Mouse (Mus musculus) hindlimb bud, embryonic 11.5 days (tissue): ENCODE measurements around the gene Mpdu1.

Source experiments
- DNase-seq: peaks from one replicate; pipeline ENCODE4 v3.0.0-alpha.2; 2012; ENCODE audit warnings: low read depth, low spot score; ENCODE audit errors: extremely low spot score

Mpdu1 gene

DNA sequence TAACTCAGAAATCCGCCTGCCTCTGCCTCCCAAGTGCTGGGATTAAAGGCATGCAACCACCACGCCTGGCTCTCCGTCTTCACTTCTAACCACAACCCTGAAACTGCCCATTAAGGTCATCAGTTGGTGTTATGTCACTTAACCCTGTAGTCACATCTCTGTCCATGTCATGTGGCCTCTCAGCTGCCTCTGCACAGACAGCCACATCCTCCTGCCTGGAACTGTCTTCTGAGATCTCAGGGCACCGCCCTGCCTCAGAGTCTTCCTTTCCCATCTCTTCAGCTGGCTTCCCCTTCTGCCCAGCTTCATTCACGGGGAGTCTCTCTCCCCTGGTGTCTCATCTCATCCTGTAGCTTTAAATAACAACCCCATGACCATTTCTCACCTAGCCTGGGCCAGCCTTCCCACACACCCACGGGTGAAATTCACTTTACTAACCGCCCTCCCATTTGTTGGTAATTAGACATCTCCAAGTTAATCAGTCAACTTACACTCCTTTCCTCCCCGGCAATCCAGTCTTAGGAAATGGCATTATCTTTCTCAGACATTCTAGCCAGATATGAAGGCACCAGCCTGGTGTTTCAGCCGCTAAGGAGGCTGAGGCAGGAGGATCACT, 29.9 kb upstream of the Mpdu1 start:
- DNase-seq: no peak

DNA sequence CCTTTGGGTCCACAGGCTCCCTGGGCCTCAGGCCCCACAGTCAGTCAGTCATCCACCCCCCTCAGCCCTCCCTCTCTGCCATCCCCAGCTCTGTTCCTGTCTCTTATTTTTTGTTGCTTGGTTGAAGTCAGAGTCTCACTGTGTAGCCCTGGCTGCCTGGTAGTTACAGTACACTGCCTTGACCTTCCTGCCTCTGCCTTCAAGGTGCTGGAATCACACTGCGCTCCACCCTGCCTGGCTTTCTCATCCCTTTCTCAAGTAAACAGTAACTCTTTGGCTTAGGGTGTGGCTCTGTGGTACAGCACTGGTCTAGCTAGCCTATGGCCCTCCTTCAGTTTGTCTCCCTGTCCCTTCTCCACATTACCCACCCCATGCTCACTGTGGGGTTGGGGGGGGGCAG, 27.4 kb upstream of the Mpdu1 start:
- DNase-seq: no peak

GRCm38 (mm10) chr11:69687061-69687460, 24.6 kb upstream of the Mpdu1 start:
- DNase-seq: no peak

DNA sequence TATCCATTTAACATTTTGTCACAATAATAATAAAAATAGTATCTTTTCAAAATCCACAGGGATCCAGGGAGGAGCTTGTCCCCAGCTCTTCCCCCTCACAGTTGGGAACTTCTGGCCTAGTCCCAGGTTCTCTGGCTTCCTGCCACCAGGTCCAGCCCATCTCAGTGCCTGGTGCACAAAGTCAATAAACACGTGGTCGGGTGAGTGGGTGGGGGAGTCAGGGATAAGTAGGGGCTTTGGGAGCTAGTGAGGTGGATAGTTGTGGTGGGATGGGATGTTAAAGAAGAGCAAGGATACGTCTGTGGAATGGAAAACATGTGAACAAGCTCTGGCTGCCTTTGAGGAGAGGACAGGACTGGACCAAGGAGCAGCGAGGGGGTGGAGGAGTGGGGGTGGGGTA, 23.9 kb upstream of the Mpdu1 start:
- DNase-seq: no peak

- DNase-seq: no peak
These were observed 23.2 kb upstream of the Mpdu1 start, which contains the start of gene Tnfsf13 for GRCm38 (mm10) chr11:69685526-69686148. TSS of gene Tnfsf13 (minus strand) at chr11:69685784.

- DNase-seq: no peak
These were observed 22.5 kb upstream of the Mpdu1 start for GRCm38 (mm10) chr11:69684936-69685335.

DNA sequence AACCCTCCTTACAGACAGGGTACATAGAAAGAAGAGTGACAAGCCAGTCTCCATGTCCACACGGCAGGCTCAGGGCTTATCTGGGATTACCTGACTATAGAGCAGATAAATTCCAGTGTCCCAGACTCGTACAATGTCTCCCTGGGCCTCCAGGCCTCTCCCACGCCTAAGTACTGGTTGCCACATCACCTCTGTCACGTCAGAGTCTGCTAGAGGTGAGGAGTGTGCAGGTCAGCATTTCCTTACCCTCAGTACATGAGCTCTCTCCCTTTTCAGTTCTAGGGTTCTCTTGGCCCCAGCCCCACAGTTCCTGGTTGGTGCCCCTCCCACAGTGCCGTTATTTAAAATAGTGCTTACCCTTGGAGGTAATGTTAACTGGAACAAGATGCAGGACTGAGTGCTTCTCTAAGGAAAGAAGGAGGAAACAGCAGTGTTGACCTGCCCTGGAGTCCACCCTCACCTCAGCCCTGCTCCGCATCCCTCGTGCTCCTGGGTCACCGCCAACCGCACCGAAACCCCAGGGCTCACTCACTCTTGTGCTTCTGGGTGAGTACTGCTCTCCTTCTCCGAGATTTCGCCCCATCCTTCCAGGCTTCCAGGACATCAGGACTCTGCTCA, 21.8 kb upstream of the Mpdu1 start:
- no peak for DNase-seq

GRCm38 (mm10) chr11:69683576-69683975, 21.1 kb upstream of the Mpdu1 start:
- DNase-seq: no peak

- peak; percentile 99 for DNase-seq
These were observed 20.5 kb upstream of the Mpdu1 start for GRCm38 (mm10) chr11:69682840-69683533.

DNA sequence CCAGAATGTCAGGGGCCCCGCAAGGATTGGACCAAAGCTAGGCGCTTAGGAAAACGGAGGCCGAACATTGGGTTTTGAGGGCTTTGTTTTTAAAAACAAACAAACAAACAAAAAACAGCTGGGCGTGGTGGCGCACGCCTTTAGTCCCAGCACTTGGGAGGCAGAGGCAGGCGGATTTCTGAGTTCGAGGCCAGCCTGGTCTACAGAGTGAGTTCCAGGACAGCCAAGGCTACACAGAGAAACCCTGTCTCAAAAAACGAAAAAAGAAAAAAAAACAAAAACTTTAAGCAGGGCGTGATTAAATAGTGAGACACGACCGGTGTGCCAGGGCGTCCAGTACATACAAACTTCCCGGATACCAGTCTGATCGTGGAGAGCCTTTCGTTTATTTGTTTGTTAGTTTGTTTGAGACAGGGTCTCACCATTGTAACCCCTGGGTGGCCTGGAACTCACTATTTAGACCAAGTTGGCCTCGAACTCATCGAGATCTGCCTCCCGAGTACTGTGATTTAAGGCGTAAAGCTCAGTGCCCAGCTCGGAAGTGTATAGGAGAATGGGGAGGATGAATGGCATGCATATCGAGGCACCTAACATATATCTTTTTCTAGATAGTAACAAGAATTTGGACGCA, 19.9 kb upstream of the Mpdu1 start:
- no peak for DNase-seq

GRCm38 (mm10) chr11:69681314-69682208, 19.1 kb upstream of the Mpdu1 start, which contains the start of gene Senp3:
TSS of gene Senp3 (minus strand) at chr11:69682084.
- DNase-seq: peak; percentile 86

- DNase-seq: no peak
These were observed 17.9 kb upstream of the Mpdu1 start for GRCm38 (mm10) chr11:69680136-69680855.

GRCm38 (mm10) chr11:69679144-69679543, 16.7 kb upstream of the Mpdu1 start:
- DNase-seq: no peak

DNA sequence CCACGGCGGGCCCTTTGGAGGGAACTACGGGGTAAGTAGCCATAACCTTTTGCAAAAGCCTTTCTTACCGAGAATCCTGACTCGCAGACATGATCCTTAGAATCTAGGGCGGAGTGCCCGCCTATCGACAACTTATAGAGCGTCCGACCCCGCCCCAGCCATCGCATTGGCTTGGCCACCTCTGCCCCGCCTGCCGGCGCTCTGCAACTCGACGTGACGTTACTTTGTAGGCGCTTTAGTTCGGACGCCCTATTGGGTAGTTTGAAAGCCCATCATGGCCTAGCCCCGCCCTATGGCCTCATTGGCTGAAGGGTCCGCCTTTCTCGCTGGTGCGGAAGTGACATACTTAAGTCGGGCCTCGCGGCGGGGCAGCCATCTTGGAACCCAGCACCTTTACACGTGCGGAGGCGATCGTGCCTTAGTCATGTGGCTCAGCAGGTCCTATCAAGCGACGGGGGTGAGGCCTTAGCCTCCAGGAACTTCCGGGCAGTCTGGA, 9.8 kb upstream of the Mpdu1 start, which contains the start of gene Eif4a1:
TSS of gene Eif4a1 (minus strand) at position 213 of the 496 bp plus-strand sequence.
- peak; percentile 98 for DNase-seq

DNA sequence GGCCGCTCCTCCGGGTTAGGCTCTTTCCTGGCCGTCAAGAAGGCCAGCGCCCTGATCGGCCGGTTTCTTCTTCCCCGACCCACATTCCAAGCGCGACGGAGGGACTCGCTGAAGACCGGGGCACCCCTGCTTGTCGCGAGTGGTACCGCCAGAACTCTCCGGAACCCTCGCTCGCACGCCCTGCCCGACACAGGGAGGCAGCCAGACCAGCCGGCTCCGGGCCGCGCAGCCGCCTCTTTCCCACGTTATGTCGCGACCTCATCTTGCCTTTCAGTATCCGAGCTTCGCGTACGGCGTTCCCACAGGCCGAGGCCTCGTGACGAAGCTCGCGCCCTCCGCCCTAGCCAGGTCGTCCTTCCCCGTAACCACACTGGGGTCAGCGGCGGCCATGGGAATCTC, 9.3 kb upstream of the Mpdu1 start:
- no peak for DNase-seq

- DNase-seq: peak; percentile 73
These were observed 8.6 kb upstream of the Mpdu1 start for GRCm38 (mm10) chr11:69670786-69671725.

- DNase-seq: no peak
These were observed 4.2 kb upstream of the Mpdu1 start for GRCm38 (mm10) chr11:69666665-69667005.

DNA sequence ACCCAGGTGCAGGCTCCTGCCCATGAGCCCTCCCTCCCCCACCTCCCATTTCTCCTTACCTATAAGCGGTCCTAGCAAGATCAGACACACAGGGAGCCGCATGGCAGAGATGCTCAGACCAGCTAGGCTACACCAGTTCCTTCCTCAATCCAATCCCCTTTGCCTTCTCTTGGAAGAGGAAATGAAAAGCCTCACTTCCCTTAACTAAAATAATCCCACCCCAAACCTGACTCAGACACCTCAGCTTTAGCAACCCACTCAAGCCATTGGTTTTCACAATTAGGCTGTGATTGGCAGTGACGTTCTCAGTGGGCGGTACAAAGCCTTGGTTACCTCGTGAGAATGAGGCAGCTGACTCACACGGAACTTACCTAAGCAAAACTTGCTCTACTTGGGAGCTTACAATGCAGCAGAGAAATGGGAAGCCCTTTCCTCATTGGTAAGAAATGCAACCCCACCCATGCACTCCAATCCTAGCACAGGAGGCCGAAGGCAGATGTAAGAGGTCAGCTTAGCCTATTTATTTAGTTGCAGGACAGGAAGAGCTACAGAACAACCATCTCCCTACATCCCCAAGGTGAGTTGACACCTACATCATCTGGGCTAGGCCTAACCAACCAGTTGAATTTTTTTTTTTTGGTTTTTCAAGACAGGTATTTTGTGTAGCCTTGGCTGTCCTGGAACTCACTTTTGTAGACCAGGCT, 3.7 kb upstream of the Mpdu1 start, which contains the start of gene Cd68:
TSS of gene Cd68 (minus strand) at position 193 of the 704 bp plus-strand sequence.
- no peak for DNase-seq
